Mouse (Mus musculus): ENCODE results near the gene 9230104L09Rik.
A peak's percentile ranks its signal among the peaks of the same experiment; 100 is the strongest.

Gene 9230104L09Rik

GRCm38 (mm10) chr2:148856630-148857400, 8.0 kb downstream of the 9230104L09Rik start:
- DNase-seq (ENCODE audit: low read depth, low spot score), result no peak

GRCm38 (mm10) chr2:148851116-148851906, 13.5 kb downstream of the 9230104L09Rik start:
- peak; percentile 45 for DNase-seq (ENCODE audit: low read depth, low spot score)

GRCm38 (mm10) chr2:148839224-148839623, 25.6 kb downstream of the 9230104L09Rik start:
- DNase-seq (ENCODE audit: low read depth, low spot score), result no peak

GRCm38 (mm10) chr2:148838075-148838777, 26.6 kb downstream of the 9230104L09Rik start:
- no peak for DNase-seq (ENCODE audit: low read depth, low spot score)

- DNase-seq (ENCODE audit: low read depth, low spot score), result no peak
Measured at GRCm38 (mm10) chr2:148834912-148835311, 29.9 kb downstream of the 9230104L09Rik start, which contains the start of gene Cst9. Cst9 (plus strand) TSS chr2:148835147.

GRCm38 (mm10) chr2:148825986-148826385, 38.9 kb downstream of the 9230104L09Rik start:
- no peak for DNase-seq (ENCODE audit: low read depth, low spot score)

GRCm38 (mm10) chr2:148819909-148820308, 44.9 kb downstream of the 9230104L09Rik start, which contains the start of gene Cst13:
Cst13 (plus strand) TSS chr2:148820081.
- no peak for DNase-seq (ENCODE audit: low read depth, low spot score)

GRCm38 (mm10) chr2:148806696-148807095, 58.1 kb downstream of the 9230104L09Rik start:
- DNase-seq (ENCODE audit: low read depth, low spot score), result no peak

GRCm38 (mm10) chr2:148801491-148801921, 63.3 kb downstream of the 9230104L09Rik start:
- DNase-seq (ENCODE audit: low read depth, low spot score), result no peak

GRCm38 (mm10) chr2:148798485-148798884, 66.4 kb downstream of the 9230104L09Rik start, which contains the start of gene Cst8:
Cst8 (plus strand) TSS chr2:148798785.
- no peak for DNase-seq (ENCODE audit: low read depth, low spot score)
